Mouse (Mus musculus): ENCODE measurements around the gene Arhgap25. TPM values are rescaled to one million over a fixed set of nuclear protein-coding genes. Genes with fewer than 3 reads are reported as not detected.
"Not testable (repeated sequence)": the region's sequence is repeated elsewhere in the genome, so short reads cannot be mapped to it uniquely, and the experiment has no call there.

Gene Arhgap25
- polyA plus RNA-seq, 1 experiment from 2014 or later, result 6.4 TPM

DNA sequence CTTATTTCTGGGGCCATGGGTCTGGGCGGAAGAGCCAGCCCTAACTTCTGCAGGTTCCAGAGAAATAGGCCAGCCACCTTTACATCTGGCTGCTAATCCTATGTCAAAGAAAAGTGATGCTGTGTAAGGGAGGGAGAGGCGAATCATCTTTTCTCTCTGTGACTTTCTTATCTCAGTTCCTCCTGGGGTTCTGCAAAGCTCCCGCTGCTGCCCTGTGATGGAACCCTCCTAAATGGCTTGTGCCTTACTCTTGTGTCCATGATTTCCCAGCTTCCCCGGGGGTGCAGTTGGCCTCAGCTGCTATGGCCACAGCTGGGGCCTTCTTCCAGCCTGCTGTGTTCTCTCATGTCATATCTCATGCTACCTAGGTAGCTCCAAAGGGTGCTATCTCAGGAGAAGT is 5.7 kb downstream of the Arhgap25 start:
- H3K9me3 ChIP-seq (replicated peaks; ENCODE audit: control insufficient read depth, low read length), result no peaks in the 10 kb centered on the region
- no peak for ATAC-seq (ENCODE audit: insufficient read depth, low FRiP score)
- WGBS, result 83% methylated on average over 4 of the region's 4 CpGs
- no peaks in the 10 kb centered on the region for H3K4me1 ChIP-seq (ENCODE audit: control insufficient read depth, insufficient read depth, low read length)
- no peaks in the 10 kb centered on the region for H3K36me3 ChIP-seq (ENCODE audit: control insufficient read depth, insufficient read depth, low read length)
- H3K9ac ChIP-seq (ENCODE audit: low read length), result no peak overlapping the region
- H3K27ac ChIP-seq (ENCODE audit: low read length), result no peak overlapping the region
- H3K4me3 ChIP-seq (replicated peaks; ENCODE audit: low read length), result no peak overlapping the region
- H3K4me2 ChIP-seq (ENCODE audit: low read depth, low read length), result no peak overlapping the region
- no peaks in the 10 kb centered on the region for H3K27me3 ChIP-seq (ENCODE audit: control insufficient read depth, insufficient read depth, low read length)

DNA sequence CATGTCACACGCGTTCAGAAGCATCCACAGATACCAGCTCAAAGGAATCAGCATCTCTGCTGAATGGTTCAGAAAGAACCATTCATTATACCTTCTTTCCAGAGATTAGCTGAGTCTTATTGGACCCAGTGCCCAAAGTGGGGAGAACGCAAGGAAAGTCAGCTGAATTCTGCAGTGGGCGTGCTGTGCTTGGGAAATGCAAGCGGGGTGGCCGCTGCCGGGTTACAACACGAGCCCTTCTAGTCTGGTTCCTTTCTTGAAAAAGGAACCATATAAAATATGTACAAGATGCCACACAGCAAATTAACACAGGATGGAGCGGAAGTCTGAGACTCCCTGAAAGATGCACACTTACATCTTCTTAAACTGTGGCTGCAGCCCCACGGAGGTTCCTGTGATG is 7.9 kb downstream of the Arhgap25 start:
- Histone ChIP-seq H3K27me3 (ENCODE audit: control insufficient read depth, insufficient read depth, low read length) (no peaks in the 10 kb centered on the region), H3K4me1 (ENCODE audit: control insufficient read depth, insufficient read depth, low read length) (no peaks in the 10 kb centered on the region), H3K4me3 (replicated peaks; ENCODE audit: low read length) (no peak overlapping the region), H3K9ac (ENCODE audit: low read length) (no peak overlapping the region), H3K36me3 (ENCODE audit: control insufficient read depth, insufficient read depth, low read length) (no peaks in the 10 kb centered on the region), H3K27ac (ENCODE audit: low read length) (no peak overlapping the region), H3K9me3 (replicated peaks; ENCODE audit: control insufficient read depth, low read length) (no peaks in the 10 kb centered on the region), H3K4me2 (ENCODE audit: low read depth, low read length) (no peak overlapping the region)
- no peak for ATAC-seq (ENCODE audit: insufficient read depth, low FRiP score)
- 88% methylated on average over 10 of the region's 10 CpGs for WGBS

DNA sequence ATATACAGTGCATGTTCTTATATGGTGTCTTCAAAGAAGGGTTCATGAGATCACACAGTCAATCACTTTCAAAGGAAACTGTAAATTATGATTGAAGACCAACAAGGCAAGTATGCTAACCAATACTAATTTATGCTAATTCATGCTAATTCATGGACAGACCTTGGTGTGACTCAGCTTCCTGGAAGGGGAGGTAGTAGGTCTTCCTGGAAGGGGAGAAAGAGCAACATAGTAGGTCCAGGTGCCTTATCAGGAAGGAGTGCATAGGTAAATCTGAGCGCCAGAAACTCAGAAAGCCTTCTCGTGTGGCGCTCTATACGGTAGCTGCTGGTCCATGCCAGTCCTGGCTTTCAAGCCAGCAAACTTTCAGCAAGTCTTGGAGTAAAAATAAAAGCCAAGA is 8.8 kb downstream of the Arhgap25 start:
- no peak for ATAC-seq (ENCODE audit: insufficient read depth, low FRiP score)
- H3K27ac ChIP-seq (ENCODE audit: low read length), result no peak overlapping the region
- H3K9me3 ChIP-seq (replicated peaks; ENCODE audit: control insufficient read depth, low read length), result no peaks in the 10 kb centered on the region
- WGBS, result 91% methylated on average over 4 of the region's 4 CpGs
- no peaks in the 10 kb centered on the region for H3K36me3 ChIP-seq (ENCODE audit: control insufficient read depth, insufficient read depth, low read length)
- no peak overlapping the region for H3K4me3 ChIP-seq (replicated peaks; ENCODE audit: low read length)
- no peaks in the 10 kb centered on the region for H3K4me1 ChIP-seq (ENCODE audit: control insufficient read depth, insufficient read depth, low read length)
- no peak overlapping the region for H3K9ac ChIP-seq (ENCODE audit: low read length)
- no peak overlapping the region for H3K4me2 ChIP-seq (ENCODE audit: low read depth, low read length)
- H3K27me3 ChIP-seq (ENCODE audit: control insufficient read depth, insufficient read depth, low read length), result no peaks in the 10 kb centered on the region

DNA sequence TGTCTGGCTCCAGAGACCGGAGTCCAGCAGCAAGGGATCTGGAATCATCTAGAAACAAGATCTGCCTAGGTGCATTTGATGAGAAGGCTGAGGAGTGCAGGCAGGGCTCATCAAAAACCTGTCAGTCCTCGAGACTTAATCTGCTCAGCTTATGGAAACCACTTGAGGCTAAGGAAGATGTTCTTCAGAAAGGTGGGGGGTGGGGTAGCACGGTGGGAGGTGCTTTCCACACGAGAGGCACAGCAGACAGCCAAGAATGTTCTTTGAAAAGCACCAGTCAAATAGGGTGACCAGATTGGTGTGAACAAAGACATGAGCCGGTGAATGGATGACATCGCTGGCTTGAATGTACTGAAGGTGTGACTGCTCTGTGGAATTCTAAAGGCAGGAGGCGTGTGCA is 9.3 kb downstream of the Arhgap25 start:
- WGBS, result 62% methylated on average over 7 of the region's 7 CpGs

DNA sequence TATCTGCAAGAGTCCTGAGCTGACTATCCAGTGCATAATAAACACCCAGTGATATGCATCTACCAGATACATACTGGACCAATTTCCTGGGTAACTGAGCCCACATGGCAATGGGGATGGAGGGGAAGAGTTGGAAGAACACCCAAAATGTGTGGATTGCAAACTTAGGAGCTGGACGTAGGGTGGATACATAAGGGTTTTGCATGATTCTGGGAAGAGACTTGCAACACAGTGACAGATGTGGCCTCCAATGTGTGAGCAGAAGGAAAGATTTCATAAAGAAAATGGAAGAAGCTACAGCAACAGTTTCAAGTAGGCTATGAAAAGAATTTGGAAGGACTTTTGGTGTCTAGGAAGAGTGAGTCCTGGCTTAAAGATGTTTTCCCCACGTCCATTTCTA is 10.0 kb downstream of the Arhgap25 start:
- Histone ChIP-seq H3K36me3 (ENCODE audit: control insufficient read depth, insufficient read depth, low read length) (no peaks in the 10 kb centered on the region), H3K4me3 (replicated peaks; ENCODE audit: low read length) (no peak overlapping the region), H3K4me1 (ENCODE audit: control insufficient read depth, insufficient read depth, low read length) (no peaks in the 10 kb centered on the region), H3K27me3 (ENCODE audit: control insufficient read depth, insufficient read depth, low read length) (no peaks in the 10 kb centered on the region), H3K27ac (ENCODE audit: low read length) (no peak overlapping the region), H3K9me3 (replicated peaks; ENCODE audit: control insufficient read depth, low read length) (no peaks in the 10 kb centered on the region), H3K9ac (ENCODE audit: low read length) (no peak overlapping the region), H3K4me2 (ENCODE audit: low read depth, low read length) (no peak overlapping the region)
- ATAC-seq (ENCODE audit: insufficient read depth, low FRiP score), result no peak
- WGBS, result 71% methylated on average over 2 of the region's 2 CpGs

More for the DNA sequence above, 9.3 kb downstream of the Arhgap25 start:
- H3K4me1 ChIP-seq (ENCODE audit: control insufficient read depth, insufficient read depth, low read length), result no peaks in the 10 kb centered on the region
- H3K9me3 ChIP-seq (replicated peaks; ENCODE audit: control insufficient read depth, low read length), result no peaks in the 10 kb centered on the region
- no peak overlapping the region for H3K4me3 ChIP-seq (replicated peaks; ENCODE audit: low read length)
- no peak overlapping the region for H3K4me2 ChIP-seq (ENCODE audit: low read depth, low read length)
- no peak for ATAC-seq (ENCODE audit: insufficient read depth, low FRiP score)
- H3K9ac ChIP-seq (ENCODE audit: low read length), result no peak overlapping the region
- no peaks in the 10 kb centered on the region for H3K36me3 ChIP-seq (ENCODE audit: control insufficient read depth, insufficient read depth, low read length)
- no peak overlapping the region for H3K27ac ChIP-seq (ENCODE audit: low read length)
- no peaks in the 10 kb centered on the region for H3K27me3 ChIP-seq (ENCODE audit: control insufficient read depth, insufficient read depth, low read length)

DNA sequence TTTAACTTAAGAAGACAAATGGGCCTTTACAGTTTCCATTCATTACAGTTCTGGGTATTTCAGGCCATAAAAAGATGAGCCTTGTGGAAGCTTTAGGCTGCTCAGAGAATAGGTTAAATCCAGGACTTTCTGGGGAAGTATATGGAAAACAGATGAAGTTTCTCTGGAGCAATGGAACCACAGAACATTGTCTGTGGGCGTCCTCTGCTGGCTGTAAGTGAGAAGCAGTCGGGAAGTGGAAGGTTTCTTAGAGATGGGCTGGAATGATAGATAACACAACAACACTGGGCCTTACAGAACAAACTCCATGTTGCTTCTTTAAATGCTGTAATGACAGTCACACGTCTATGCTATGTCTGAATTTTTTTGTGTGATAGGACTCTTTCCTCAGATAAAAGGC is 10.8 kb downstream of the Arhgap25 start:
- Histone ChIP-seq H3K9ac (ENCODE audit: low read length) (no peak overlapping the region), H3K4me3 (replicated peaks; ENCODE audit: low read length) (no peak overlapping the region), H3K4me2 (ENCODE audit: low read depth, low read length) (no peak overlapping the region), H3K36me3 (ENCODE audit: control insufficient read depth, insufficient read depth, low read length) (no peaks in the 10 kb centered on the region), H3K9me3 (replicated peaks; ENCODE audit: control insufficient read depth, low read length) (no peaks in the 10 kb centered on the region), H3K27me3 (ENCODE audit: control insufficient read depth, insufficient read depth, low read length) (no peaks in the 10 kb centered on the region), H3K4me1 (ENCODE audit: control insufficient read depth, insufficient read depth, low read length) (no peaks in the 10 kb centered on the region), H3K27ac (ENCODE audit: low read length) (no peak overlapping the region)
- no peak for ATAC-seq (ENCODE audit: insufficient read depth, low FRiP score)
- WGBS, result 27% methylated on average over 3 of the region's 3 CpGs

DNA sequence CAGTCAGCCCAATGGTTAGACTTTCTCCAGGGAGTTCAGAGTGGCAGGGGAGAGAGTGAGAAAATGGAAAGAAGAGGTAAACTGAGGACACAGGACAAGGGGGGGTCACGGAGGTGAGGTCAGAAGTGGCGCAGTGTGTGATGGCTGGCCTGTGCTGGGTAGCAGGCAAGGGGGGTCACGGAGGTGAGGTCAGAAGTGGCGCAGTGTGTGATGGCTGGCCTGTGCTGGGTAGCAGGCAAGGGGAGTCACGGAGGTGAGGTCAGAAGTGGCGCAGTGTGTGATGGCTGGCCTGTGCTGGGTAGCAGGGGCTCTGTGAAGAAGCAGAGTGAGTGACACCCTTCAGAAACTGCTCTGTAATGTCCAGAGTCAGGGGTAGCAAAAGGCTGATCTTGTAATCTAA is 11.4 kb downstream of the Arhgap25 start:
- 88% methylated on average over 6 of the region's 6 CpGs for WGBS

DNA sequence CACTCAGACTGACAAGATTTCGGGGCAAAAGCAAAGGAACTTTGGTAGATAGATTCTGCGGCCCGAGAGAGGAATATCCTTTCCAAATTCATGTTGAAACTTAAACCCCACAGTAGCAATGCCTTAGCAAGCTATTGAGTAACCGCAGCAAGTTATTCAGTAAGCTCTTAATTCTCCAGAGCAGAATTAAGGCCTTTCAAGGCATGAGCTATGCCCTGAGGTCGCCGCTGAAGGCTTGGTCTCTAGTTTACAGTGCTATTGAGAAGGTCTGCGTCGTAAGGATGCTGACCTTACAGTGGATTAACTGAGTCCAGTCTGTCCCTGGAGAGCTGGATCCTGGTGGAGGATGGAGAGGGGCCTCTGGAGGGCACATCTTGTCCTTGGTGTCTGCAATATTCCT is 12.5 kb downstream of the Arhgap25 start:
- Histone ChIP-seq H3K27me3 (ENCODE audit: control insufficient read depth, insufficient read depth, low read length) (no peaks in the 10 kb centered on the region), H3K36me3 (ENCODE audit: control insufficient read depth, insufficient read depth, low read length) (no peaks in the 10 kb centered on the region), H3K4me2 (ENCODE audit: low read depth, low read length) (no peak overlapping the region), H3K4me3 (replicated peaks; ENCODE audit: low read length) (no peak overlapping the region), H3K9me3 (replicated peaks; ENCODE audit: control insufficient read depth, low read length) (no peaks in the 10 kb centered on the region), H3K27ac (ENCODE audit: low read length) (no peak overlapping the region), H3K4me1 (ENCODE audit: control insufficient read depth, insufficient read depth, low read length) (no peaks in the 10 kb centered on the region), H3K9ac (ENCODE audit: low read length) (no peak overlapping the region)
- no peak for ATAC-seq (ENCODE audit: insufficient read depth, low FRiP score)
- 80% methylated on average over 8 of the region's 8 CpGs for WGBS

More for the DNA sequence above, 11.4 kb downstream of the Arhgap25 start:
- not testable (repeated sequence) for H3K27ac ChIP-seq (ENCODE audit: low read length); H3K9me3 ChIP-seq (replicated peaks; ENCODE audit: control insufficient read depth, low read length); H3K9ac ChIP-seq (ENCODE audit: low read length); H3K4me2 ChIP-seq (ENCODE audit: low read depth, low read length); H3K36me3 ChIP-seq (ENCODE audit: control insufficient read depth, insufficient read depth, low read length); ATAC-seq (ENCODE audit: insufficient read depth, low FRiP score); H3K4me1 ChIP-seq (ENCODE audit: control insufficient read depth, insufficient read depth, low read length); H3K4me3 ChIP-seq (replicated peaks; ENCODE audit: low read length); H3K27me3 ChIP-seq (ENCODE audit: control insufficient read depth, insufficient read depth, low read length)

DNA sequence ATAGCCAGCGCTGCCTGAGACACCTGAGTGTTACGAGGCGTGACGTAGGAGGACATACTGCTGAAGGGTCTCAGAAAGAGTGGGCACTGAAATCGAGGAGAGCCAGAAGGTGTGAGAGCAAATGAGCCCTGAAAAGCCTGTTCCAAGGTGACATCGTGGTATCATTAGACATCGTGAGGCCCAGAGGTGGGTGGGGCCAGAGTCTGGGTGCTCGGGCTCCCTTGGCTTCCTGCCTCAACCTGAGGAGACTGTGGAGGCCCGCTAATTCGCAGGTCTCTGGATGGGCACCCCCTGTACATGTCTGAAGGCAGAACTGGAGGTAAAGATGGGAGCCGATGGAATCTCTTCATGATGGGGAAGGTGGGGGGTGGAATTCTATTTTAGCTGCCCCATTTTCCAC is 13.2 kb downstream of the Arhgap25 start:
- no peak overlapping the region for H3K27ac ChIP-seq (ENCODE audit: low read length)
- H3K4me2 ChIP-seq (ENCODE audit: low read depth, low read length), result no peak overlapping the region
- H3K9me3 ChIP-seq (replicated peaks; ENCODE audit: control insufficient read depth, low read length), result no peaks in the 10 kb centered on the region
- no peaks in the 10 kb centered on the region for H3K4me1 ChIP-seq (ENCODE audit: control insufficient read depth, insufficient read depth, low read length)
- H3K27me3 ChIP-seq (ENCODE audit: control insufficient read depth, insufficient read depth, low read length), result no peaks in the 10 kb centered on the region
- 71% methylated on average over 11 of the region's 11 CpGs for WGBS
- H3K36me3 ChIP-seq (ENCODE audit: control insufficient read depth, insufficient read depth, low read length), result no peaks in the 10 kb centered on the region
- H3K9ac ChIP-seq (ENCODE audit: low read length), result no peak overlapping the region
- no peak for ATAC-seq (ENCODE audit: insufficient read depth, low FRiP score)
- no peak overlapping the region for H3K4me3 ChIP-seq (replicated peaks; ENCODE audit: low read length)

DNA sequence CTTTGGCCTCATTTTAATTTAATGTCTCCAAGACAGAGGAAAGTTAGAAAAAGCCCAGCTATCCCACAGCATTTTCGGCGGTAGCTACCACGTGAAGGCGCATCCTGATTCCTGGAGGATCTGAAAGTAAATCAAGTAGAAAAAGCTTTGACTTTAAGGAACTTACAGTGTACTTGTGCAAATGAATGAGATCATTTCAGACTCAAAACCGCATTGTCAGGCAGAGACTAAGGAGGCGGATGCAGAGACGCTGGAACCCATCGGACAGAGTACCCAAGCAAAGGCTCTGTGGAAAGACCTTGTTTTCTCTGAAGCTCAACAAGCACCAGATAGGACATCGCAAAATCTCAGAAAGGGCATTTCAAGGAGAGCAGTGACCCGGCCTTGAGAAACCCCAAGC is 14.4 kb downstream of the Arhgap25 start:
- no peaks in the 10 kb centered on the region for H3K27me3 ChIP-seq (ENCODE audit: control insufficient read depth, insufficient read depth, low read length)
- H3K4me1 ChIP-seq (ENCODE audit: control insufficient read depth, insufficient read depth, low read length), result no peaks in the 10 kb centered on the region
- H3K4me2 ChIP-seq (ENCODE audit: low read depth, low read length), result no peak overlapping the region
- WGBS, result 91% methylated on average over 10 of the region's 10 CpGs
- no peak overlapping the region for H3K9ac ChIP-seq (ENCODE audit: low read length)
- no peaks in the 10 kb centered on the region for H3K36me3 ChIP-seq (ENCODE audit: control insufficient read depth, insufficient read depth, low read length)
- no peaks in the 10 kb centered on the region for H3K9me3 ChIP-seq (replicated peaks; ENCODE audit: control insufficient read depth, low read length)
- H3K27ac ChIP-seq (ENCODE audit: low read length), result no peak overlapping the region
- H3K4me3 ChIP-seq (replicated peaks; ENCODE audit: low read length), result no peak overlapping the region
- ATAC-seq (ENCODE audit: insufficient read depth, low FRiP score), result no peak

Data from stomach, embryonic 16.5 days (tissue).